Mouse (Mus musculus) heart, embryonic 14.5 days (tissue): ENCODE measurements around the gene Gpd2. TPM values are rescaled to one million over a fixed set of nuclear protein-coding genes. Genes with fewer than 3 reads are reported as not detected.

Experiments
- ATAC-seq: fragments of 200-750 bp; cut with Nextera tagmentation; 2 replicates; pipeline ENCODE4 v1.8.0; 2017; ENCODE audit warnings: low read depth, moderate TSS enrichment; ENCODE audit not compliant: insufficient number of reproducible peaks, insufficient read depth, low FRiP score
- H3K27ac ChIP-seq, 2 experiments: fragments of 200-500 bp in 1 of 2; fragments of 300-500 bp in 1 of 2; sonication (generic) in 1 of 2; replicated peaks in 1 of 2; 2 replicates each; pipeline ENCODE4 v1.5.1; 2012 to 2014; ENCODE audit warnings: low read depth in 2 of 2, low read length in 2 of 2, control low read depth in 1 of 2, mild to moderate bottlenecking in 1 of 2, mixed read lengths in 1 of 2; ENCODE audit not compliant: control insufficient read depth in 1 of 2, insufficient read depth in 1 of 2
- H3K27me3 ChIP-seq: fragments of 300-500 bp; sonication (generic); 2 replicates; pipeline ENCODE4 v1.6.1; 2014; ENCODE audit warnings: mild to moderate bottlenecking, low read length, control low read depth; ENCODE audit not compliant: control insufficient read depth, insufficient read depth
- H3K36me3 ChIP-seq: fragments of 300-500 bp; sonication (generic); 2 replicates; pipeline ENCODE4 v1.6.1; 2014; ENCODE audit warnings: mild to moderate bottlenecking, control low read depth, low read length, mixed read lengths; ENCODE audit not compliant: control insufficient read depth, insufficient read depth
- H3K4me1 ChIP-seq, 2 experiments: fragments of 200-500 bp in 1 of 2; fragments of 300-500 bp in 1 of 2; sonication (generic) in 1 of 2; 2 replicates each; pipeline ENCODE4 v1.6.1; 2012 to 2014; ENCODE audit warnings: low read length in 2 of 2, control low read depth in 1 of 2, mixed read lengths in 1 of 2; ENCODE audit not compliant: control insufficient read depth in 2 of 2, insufficient read depth in 2 of 2
- H3K4me2 ChIP-seq: fragments of 300-500 bp; sonication (generic); 2 replicates; pipeline ENCODE4 v1.6.1; 2014; ENCODE audit warnings: mild to moderate bottlenecking, low read length
- H3K4me3 ChIP-seq, 2 experiments: fragments of 200-500 bp in 1 of 2; fragments of 300-500 bp in 1 of 2; sonication (generic) in 1 of 2; 2 replicates each; pipeline ENCODE4 v1.5.1; 2012 to 2014; ENCODE audit warnings: low read length in 2 of 2, mild to moderate bottlenecking in 2 of 2, control low read depth in 1 of 2, low read depth in 1 of 2, moderate library complexity in 1 of 2; ENCODE audit not compliant: control insufficient read depth in 1 of 2, insufficient read depth in 1 of 2
- H3K9ac ChIP-seq: fragments of 300-500 bp; sonication (generic); 2 replicates; pipeline ENCODE4 v1.6.1; 2014; ENCODE audit warnings: mild to moderate bottlenecking, low read length
- H3K9me3 ChIP-seq: fragments of 300-500 bp; sonication (generic); 2 replicates; pipeline ENCODE4 v1.6.1; 2016; ENCODE audit warnings: low read length, control low read depth; ENCODE audit not compliant: control insufficient read depth
- WGBS: fragments of 180-500 bp; shearing (Covaris S2); extraction: QIAGEN DNeasy Blood & Tissue Kit; methylation state at CpG from one replicate; pipeline ENCODE4 v1.1.7; 2014; 5-methylcytosine and 5-hydroxymethylcytosine counted together
- polyA plus RNA-seq: library from polyadenylated mRNA; unstranded; fragments of >200 nt; fragmentation: Nextera tagmentation; extraction: Ambion mirVana; gene quantifications from 2 replicates; pipeline ENCODE4 v1.2.1, GENCODE M21; 2014

The Gpd2 gene
- polyA plus RNA-seq, 1 experiment from 2014 or later = 13.3 TPM

- Histone ChIP-seq H3K27me3 (no peaks in the 10 kb centered on the region), H3K27ac (no peak overlapping the region), H3K9me3 (no peaks in the 10 kb centered on the region), H3K4me1 (peaks cover 3 to 4% of the 10 kb centered on the region in 2 experiments; a peak in 2 of 4 replicates), H3K4me2 (no peak overlapping the region), H3K9ac (no peak overlapping the region), H3K4me3 (no peak overlapping the region), H3K36me3 (0 out of 2 replicates have a peak, but pooled peaks cover 3% of the 10 kb centered on the region)
- WGBS = 94% methylated on average over 4 of the region's 4 CpGs
- no peak for ATAC-seq
Measured at GRCm38 (mm10) chr2:57304212-57304611, 66.8 kb downstream of the Gpd2 start.

- H3K36me3 ChIP-seq = 0 out of 2 replicates have a peak, but pooled peaks cover 3% of the 10 kb centered on the region
- no peak overlapping the region for H3K4me2 ChIP-seq
- no peaks in the 10 kb centered on the region for H3K4me1 ChIP-seq
- no peak overlapping the region for H3K9ac ChIP-seq
- no peak overlapping the region for H3K27ac ChIP-seq
- H3K9me3 ChIP-seq = no peaks in the 10 kb centered on the region; the same call in 1 of the 2 replicates
- H3K4me3 ChIP-seq = no peak overlapping the region
- no peaks in the 10 kb centered on the region for H3K27me3 ChIP-seq
- ATAC-seq = no peak
- 83% methylated on average over 7 of the region's 7 CpGs for WGBS
Measured at GRCm38 (mm10) chr2:57312268-57312797, 74.9 kb downstream of the Gpd2 start.

GRCm38 (mm10) chr2:57316055-57316454, 78.6 kb downstream of the Gpd2 start:
- Histone ChIP-seq H3K4me1 (no peaks in the 10 kb centered on the region), H3K9me3 (no peaks in the 10 kb centered on the region; the same call in 1 of the 2 replicates), H3K27me3 (no peaks in the 10 kb centered on the region), H3K9ac (no peak overlapping the region), H3K4me3 (no peak overlapping the region), H3K36me3 (no peaks in the 10 kb centered on the region), H3K4me2 (no peak overlapping the region), H3K27ac (no peak overlapping the region)
- WGBS = 53% methylated on average over 2 of the region's 2 CpGs
- no peak for ATAC-seq

GRCm38 (mm10) chr2:57318336-57318735, 80.9 kb downstream of the Gpd2 start:
- H3K9me3 ChIP-seq = no peaks in the 10 kb centered on the region; the same call in 1 of the 2 replicates
- H3K4me2 ChIP-seq = no peak overlapping the region
- H3K27me3 ChIP-seq = no peaks in the 10 kb centered on the region
- H3K9ac ChIP-seq = no peak overlapping the region
- H3K27ac ChIP-seq = no peak overlapping the region
- no peaks in the 10 kb centered on the region for H3K36me3 ChIP-seq
- no peak for ATAC-seq
- WGBS = 63% methylated on average over 3 of the region's 3 CpGs
- no peaks in the 10 kb centered on the region for H3K4me1 ChIP-seq
- H3K4me3 ChIP-seq = no peak overlapping the region

- WGBS = 92% methylated on average over 8 of the region's 8 CpGs
- no peaks in the 10 kb centered on the region for H3K9me3 ChIP-seq
- ATAC-seq = no peak
- H3K4me1 ChIP-seq = 0 out of 4 replicates have a peak, but pooled peaks cover 0 to 2% of the 10 kb centered on the region in 2 experiments
- no peaks in the 10 kb centered on the region for H3K36me3 ChIP-seq
- no peak overlapping the region for H3K4me3 ChIP-seq
- H3K9ac ChIP-seq = no peak overlapping the region
- H3K27ac ChIP-seq = no peak overlapping the region
- H3K4me2 ChIP-seq = no peak overlapping the region
- no peaks in the 10 kb centered on the region for H3K27me3 ChIP-seq
Measured at GRCm38 (mm10) chr2:57326091-57326490, 88.7 kb downstream of the Gpd2 start.

GRCm38 (mm10) chr2:57329327-57329726, 91.9 kb downstream of the Gpd2 start:
- no peaks in the 10 kb centered on the region for H3K9me3 ChIP-seq
- no peak overlapping the region for H3K4me2 ChIP-seq
- 8% methylated on average over 7 of the region's 7 CpGs for WGBS
- H3K27me3 ChIP-seq = no peaks in the 10 kb centered on the region
- H3K4me3 ChIP-seq = no peak overlapping the region
- H3K9ac ChIP-seq = no peak overlapping the region
- H3K36me3 ChIP-seq = no peaks in the 10 kb centered on the region
- ATAC-seq = no peak
- H3K4me1 ChIP-seq = 0 out of 4 replicates have a peak, but pooled peaks cover 0 to 2% of the 10 kb centered on the region in 2 experiments
- H3K27ac ChIP-seq = no peak overlapping the region

GRCm38 (mm10) chr2:57330812-57331211, 93.4 kb downstream of the Gpd2 start:
- no peaks in the 10 kb centered on the region for H3K9me3 ChIP-seq
- WGBS = 64% methylated on average over 3 of the region's 3 CpGs
- no peak overlapping the region for H3K4me2 ChIP-seq
- H3K36me3 ChIP-seq = no peaks in the 10 kb centered on the region
- 0 out of 4 replicates have a peak, but pooled peaks cover 0 to 2% of the 10 kb centered on the region in 2 experiments for H3K4me1 ChIP-seq
- no peak overlapping the region for H3K9ac ChIP-seq
- no peak overlapping the region for H3K27ac ChIP-seq
- no peak overlapping the region for H3K4me3 ChIP-seq
- no peaks in the 10 kb centered on the region for H3K27me3 ChIP-seq
- ATAC-seq = no peak

GRCm38 (mm10) chr2:57331266-57331665, 93.8 kb downstream of the Gpd2 start:
- H3K4me1 ChIP-seq = 0 out of 4 replicates have a peak, but pooled peaks cover 0 to 2% of the 10 kb centered on the region in 2 experiments
- 75% methylated on average over 8 of the region's 8 CpGs for WGBS
- H3K27me3 ChIP-seq = no peaks in the 10 kb centered on the region
- no peak overlapping the region for H3K27ac ChIP-seq
- no peak overlapping the region for H3K4me3 ChIP-seq
- no peak overlapping the region for H3K4me2 ChIP-seq
- no peaks in the 10 kb centered on the region for H3K9me3 ChIP-seq
- ATAC-seq = no peak
- H3K36me3 ChIP-seq = no peaks in the 10 kb centered on the region
- no peak overlapping the region for H3K9ac ChIP-seq
